Mouse (Mus musculus): ENCODE measurements around the gene Rpl12.

Gene Rpl12

DNA sequence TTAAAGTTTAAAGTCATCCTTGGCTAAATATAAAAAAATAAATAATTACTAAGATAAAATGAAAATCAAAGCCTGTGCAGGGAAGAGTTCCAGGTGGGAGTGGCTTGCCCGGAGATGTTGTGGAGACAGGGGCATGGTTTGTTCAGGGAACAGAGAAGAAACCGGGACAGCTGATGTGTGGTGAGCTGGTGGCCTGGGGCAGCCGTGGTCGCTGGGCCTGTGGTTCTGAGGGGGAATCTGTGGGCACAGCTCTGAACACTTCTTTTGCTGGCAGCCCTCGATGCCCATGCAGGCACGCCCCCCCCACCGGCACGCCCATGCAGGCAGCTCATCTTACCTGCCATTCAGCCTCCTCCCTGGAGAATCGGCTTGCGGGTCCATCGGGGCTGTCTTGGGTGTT is 13.9 kb upstream of the Rpl12 start:
- DNase-seq, result no peak

GRCm38 (mm10) chr2:32954581-32954980 is 6.8 kb upstream of the Rpl12 start:
- no peak for DNase-seq

DNA sequence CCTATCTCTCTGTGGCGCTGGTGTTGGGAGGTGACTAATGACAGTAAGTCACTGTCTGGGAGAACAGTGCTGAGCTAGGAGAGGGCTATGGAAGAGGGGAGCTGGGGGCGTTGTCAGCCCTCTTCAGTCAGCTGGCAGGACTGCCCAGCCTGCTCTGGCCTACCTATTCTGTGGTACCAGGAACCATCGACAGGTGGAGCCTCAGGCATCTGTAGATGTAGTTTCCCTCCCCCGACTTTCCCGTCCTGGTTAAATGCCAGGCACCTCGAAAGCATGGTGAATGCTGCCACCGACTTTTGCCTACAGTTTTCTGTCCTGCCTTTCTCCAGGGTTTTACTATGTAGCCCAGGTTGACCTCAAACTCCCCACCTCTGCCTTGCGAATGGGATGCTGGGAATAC is 4.0 kb upstream of the Rpl12 start:
- peak in 1 of 2 experiments; percentile 45 for DNase-seq

- DNase-seq, result no peak
These were observed 1.1 kb upstream of the Rpl12 start for GRCm38 (mm10) chr2:32960273-32960672.

GRCm38 (mm10) chr2:32962062-32962874 is 909 bp downstream of the Rpl12 start:
- DNase-seq, result no peak

DNA sequence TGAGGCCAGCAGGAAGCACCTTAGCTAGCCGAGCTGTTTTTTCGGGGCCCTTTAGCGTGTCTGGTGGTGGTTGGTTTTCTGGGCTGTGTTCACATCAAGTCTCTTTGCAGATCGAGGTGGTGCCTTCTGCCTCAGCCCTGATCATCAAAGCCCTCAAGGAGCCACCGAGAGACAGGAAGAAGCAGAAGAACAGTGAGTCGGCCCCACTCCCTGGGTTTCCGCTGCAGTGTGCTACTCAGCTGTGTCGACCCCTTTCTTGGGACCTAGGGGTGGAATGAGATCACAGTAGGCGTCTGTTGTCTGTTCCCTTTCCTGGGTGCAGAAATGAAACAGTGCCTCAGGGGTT is 1.5 kb downstream of the Rpl12 start:
- no peak for DNase-seq

GRCm38 (mm10) chr2:32963544-32963943 is 2.2 kb downstream of the Rpl12 start:
- no peak for DNase-seq

GRCm38 (mm10) chr2:32963981-32964380 is 2.6 kb downstream of the Rpl12 start:
- no peak for DNase-seq

- DNase-seq, result no peak
These were observed 3.5 kb downstream of the Rpl12 start for GRCm38 (mm10) chr2:32964659-32965457.

DNA sequence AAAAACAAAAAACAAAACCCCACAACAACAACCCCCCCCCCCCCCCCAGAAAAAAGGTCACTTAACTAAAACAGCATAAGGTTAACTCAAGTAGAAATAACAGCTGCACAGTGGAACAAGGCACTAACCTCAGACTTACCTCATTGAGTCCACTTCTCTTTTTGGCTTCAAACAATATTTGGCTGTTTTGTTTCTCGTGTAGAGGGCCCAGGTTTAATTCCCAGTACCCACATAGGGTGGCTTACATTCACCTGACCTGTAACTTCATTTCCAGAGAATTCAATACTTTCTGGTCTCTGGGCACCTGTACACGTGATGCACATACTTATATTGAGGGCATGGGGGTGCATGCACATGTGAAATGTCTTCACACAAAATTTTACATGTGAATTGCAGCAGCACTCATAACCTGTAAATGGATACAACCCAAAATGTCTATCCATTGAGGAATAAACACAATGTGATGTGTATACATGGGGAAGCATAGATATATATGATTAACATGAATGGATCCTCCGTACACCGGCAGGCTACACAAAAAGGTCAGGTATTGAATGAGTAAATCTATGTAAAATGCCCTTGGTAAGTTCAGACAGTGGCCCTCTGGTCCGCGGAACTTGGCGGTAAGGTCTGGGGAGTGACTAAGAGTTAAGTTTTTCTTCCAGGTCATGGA is 4.3 kb downstream of the Rpl12 start:
- no peak for DNase-seq

DNA sequence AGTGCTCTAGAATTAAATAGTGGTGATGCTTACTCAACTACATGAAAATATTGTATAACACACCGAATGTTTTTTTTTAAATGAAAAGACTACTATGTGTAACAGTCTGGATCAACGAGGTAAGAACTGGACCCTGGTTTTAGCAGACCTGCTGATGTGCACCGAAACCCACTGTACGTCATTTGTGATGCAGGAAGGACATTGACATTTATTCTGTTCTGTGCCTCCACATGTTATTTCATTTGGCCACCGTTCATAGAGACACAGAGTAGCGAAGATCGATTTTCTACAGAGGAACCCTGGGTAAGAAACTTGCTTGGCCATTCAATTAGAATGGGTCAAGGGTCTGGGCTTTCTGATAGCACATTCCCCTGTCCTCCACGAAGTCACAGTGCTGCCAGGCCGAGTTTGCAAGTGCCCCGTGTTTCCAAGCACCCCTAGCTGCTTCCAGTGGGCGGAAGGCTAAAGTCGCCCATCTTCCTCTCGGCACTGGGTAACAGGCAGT is 4.9 kb downstream of the Rpl12 start:
- no peak for DNase-seq

DNA sequence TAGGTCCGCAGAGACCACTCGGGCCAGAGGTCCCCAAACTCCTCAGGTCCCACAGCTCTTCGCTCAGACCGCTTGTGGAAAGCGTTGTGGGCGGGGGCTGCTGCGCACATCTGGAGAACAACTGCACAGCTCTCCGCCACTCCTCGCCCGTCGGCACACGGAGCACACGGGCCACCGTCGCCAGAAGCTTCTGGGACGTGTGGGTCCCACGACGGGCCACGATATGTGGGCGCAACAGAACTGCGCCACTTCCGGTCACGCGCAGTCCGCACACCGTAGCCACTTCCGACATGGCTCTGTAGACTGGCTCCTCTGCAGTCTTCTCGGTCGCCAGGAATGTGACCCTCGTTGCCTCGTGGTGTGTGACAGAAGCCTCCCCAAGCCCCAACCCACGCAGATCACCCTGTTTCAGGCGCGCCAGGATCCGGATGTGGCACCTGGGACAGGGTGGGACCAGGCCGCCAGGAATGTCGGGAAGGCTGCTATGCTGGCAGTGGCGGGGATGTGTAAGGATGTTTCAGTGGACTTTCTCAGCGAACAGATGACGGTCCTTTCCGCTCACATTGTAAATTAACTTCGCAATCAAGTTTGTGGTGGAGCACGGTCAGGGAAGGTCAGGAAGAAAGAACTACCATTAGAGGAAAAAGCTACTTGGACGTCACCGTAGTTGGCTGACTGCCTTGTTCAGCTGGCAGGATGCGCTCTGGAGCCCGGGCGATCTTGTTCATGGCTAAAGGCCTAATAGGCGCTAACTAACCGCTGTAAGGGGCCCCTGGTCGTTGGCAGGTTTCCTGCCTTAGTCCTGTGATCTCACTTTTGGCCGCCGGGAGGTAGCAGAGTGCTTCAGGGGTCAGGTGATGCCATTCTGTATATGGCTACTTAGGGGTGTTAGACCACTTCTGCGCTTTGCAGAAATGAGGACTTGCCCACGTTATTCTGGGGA is 5.6 kb downstream of the Rpl12 start:
- DNase-seq, result peak; percentile 86 to 87

- DNase-seq, result no peak
These were observed 6.8 kb downstream of the Rpl12 start for GRCm38 (mm10) chr2:32968024-32968614.

- DNase-seq, result no peak
These were observed 8.0 kb downstream of the Rpl12 start for GRCm38 (mm10) chr2:32969326-32969725.

GRCm38 (mm10) chr2:32971235-32971634 is 9.9 kb downstream of the Rpl12 start:
- DNase-seq, result no peak

GRCm38 (mm10) chr2:32974216-32974615 is 12.9 kb downstream of the Rpl12 start:
- DNase-seq, result no peak

DNA sequence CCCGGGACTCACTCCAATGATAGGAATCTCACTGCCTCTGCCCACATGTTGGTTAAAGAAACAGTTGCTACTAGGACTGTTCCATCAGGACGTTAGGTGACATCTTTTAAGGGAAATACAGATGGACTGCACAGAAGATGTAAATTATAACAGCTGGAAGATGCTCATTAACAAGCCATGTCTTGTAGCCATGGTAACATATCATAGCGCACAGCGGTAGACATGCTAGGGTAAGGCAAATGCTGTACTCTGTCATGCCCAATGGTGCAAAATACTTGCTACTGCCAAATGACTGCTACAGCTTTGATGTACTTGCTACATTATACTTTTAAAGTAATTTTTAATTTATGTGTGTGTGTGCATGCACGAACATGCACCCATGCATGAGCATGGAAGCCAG is 15.8 kb downstream of the Rpl12 start:
- DNase-seq, result no peak

DNA sequence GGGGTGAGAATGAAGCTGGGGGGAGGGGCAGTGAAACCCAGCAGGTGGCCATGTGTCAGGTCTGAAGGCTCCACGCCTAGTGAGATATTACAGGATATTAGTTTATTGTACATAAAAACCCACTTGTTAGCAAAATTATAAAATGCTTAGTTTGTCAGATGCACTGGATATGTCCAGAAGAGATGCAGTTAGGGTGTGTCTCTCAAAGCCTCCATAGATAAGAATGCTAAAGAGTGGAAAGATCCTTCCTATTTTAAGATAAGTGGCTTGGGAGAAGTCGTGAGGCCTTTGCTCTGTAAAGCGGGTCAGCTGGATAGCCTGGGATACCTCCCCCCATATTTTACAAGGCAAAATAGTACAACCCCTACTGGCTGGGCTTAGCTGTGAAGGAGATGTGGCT is 17.3 kb downstream of the Rpl12 start:
- DNase-seq, result no peak

- DNase-seq, result no peak
These were observed 18.3 kb downstream of the Rpl12 start for GRCm38 (mm10) chr2:32979675-32980074.

DNA sequence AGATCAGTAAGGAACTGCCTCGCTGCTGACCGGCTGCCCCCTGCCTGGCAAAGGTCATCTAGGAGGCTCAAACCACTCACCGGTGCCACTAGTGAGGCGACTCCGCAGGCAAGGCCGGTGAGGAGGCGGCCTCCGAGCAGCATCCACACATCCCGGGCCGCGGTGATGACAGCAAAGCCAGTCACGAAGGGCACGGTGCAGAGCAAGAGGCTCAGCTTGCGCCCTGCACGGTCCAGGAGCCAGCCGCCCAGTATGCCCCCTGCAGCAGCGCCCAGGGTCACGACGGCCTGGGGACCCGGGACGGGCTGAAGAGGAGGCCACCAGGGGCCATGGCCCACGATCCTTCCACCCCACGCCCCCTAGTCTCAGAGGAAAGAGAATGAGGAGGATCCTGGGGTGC is 19.9 kb downstream of the Rpl12 start:
- DNase-seq, result no peak

DNA sequence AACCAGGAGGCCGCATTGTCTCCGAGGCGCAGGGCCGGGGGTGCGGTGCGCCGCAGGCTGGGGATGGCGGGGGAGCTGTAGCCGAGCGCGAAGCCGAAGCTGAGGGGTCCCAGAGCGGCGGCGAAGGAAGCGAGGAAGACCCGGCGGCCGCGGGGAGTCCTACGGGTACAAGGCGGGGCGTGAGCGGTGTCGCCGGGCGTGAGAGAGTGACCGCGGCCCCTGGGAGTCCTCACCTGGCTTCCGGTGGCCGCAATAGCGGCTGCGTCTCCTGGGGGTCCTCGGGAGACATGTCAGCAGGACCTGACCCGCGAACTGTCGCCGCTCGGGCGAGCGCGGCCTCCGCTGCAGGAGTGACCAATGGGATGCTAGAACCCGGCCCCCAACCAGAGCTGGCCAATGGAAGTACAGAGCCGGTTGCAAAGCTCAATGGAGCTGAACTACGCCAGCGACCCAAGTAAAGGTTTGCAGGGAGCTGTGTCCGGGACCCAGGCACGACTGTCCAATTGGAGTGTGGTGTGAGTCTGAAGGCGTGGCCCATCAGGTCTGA is 20.4 kb downstream of the Rpl12 start, which contains the start of gene Slc2a8:
TSS of gene Slc2a8 (minus strand) at position 359 of the 547 bp plus-strand sequence.
- DNase-seq, result peak; percentile 93 to 94

- no peak for DNase-seq
These were observed 21.3 kb downstream of the Rpl12 start for GRCm38 (mm10) chr2:32982700-32983099.

Measured in kidney, adult 8-10 months (tissue).